Mouse (Mus musculus) thymus, postnatal 10 days (tissue): ENCODE results near the gene Prkag2.
"Not testable (repeated sequence)": the region's sequence is repeated elsewhere in the genome, so short reads cannot be mapped to it uniquely, and the experiment has no call there.

Experiments
- DNase-seq, 2 experiments: peaks; one replicate each; pipeline ENCODE4 v3.0.0; 2021; ENCODE audit warnings: low spot score in 2 of 2

Prkag2 gene

GRCm38 (mm10) chr5:24825365-24826055 is 274.9 kb downstream of the Prkag2 start:
- DNase-seq: no peak

GRCm38 (mm10) chr5:24823864-24824405 is 276.5 kb downstream of the Prkag2 start:
- no peak for DNase-seq

- no peak for DNase-seq
Observed at GRCm38 (mm10) chr5:24822781-24823180, 277.7 kb downstream of the Prkag2 start.

DNA sequence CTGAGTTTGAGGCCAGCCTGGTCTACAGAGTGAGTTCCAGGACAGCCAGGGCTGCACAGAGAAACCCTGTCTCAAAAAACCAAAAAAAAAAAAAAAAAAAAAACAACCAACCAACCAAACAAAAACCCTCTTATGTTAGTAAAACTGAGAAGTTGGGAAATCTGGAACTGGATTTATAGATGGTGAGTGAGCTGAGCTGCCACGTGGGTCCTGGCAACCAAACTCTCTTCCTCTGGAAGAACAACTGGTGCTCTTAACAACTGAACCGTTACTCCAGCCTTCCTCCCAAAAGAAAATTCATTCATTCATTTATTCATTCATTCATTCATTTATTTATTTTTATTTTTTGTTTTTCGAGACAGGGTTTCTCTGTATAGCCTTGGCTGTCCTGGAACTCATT is 278.2 kb downstream of the Prkag2 start:
- not testable (repeated sequence) for DNase-seq

DNA sequence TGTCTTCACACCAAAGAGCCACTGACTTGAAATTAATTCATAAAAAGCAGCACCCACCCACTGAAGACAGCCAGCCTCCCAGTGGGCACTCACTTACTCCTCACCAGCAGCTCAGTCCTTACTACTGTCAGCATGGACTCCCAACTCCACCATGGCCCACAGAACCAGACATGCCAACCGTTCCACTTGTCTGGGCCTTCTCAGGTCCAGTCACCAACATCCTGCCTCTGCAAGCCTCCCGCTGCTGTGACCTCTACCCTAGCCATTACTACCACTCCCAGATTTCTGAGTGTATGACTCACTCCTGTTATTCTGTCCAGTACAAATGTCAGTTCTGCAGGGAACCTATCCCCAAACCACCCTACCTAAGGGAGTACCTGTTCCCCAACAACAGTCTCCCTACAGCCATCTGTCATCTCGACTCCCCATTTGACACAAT is 279.0 kb downstream of the Prkag2 start:
- DNase-seq: no peak

DNA sequence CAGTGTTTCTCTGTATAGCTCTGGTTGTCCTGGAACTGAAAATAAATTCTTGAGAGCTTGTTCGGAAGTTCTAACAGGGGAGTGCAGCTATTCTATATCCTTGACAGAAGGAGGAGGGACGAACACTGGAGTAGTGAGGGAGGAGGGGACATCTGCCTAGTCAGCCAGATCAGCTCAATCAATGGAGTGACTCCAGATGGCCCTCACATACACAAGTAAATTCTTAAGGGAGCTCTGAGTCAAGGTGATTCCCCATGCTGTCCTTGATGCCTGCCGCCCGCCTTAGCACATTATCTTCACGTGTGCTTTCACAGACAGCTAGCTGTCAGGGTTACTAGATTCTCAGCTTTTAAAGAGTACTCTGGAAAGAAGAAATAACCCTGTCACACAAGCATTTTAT is 279.8 kb downstream of the Prkag2 start:
- no peak for DNase-seq

GRCm38 (mm10) chr5:24817191-24817590 is 283.3 kb downstream of the Prkag2 start:
- DNase-seq: no peak

DNA sequence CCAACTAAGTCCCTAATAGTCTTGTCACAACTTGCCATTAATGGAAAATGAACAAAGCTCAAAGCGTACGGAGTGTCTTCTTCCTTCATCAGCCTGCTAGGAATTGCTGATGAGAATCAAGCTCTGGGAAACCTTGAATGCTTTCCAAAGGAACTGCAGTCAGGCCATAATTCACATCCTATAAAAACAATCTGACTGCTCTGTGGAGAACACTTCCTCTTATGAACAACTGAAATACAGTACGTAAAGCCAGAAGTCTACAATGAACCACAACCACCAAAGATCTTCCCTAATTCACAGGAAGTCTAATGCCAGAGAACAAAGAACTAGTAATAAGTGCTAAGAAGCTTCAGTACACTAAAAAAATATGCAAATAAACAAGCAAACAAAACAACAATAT is 286.5 kb downstream of the Prkag2 start:
- DNase-seq: no peak

- DNase-seq: no peak
Observed at GRCm38 (mm10) chr5:24813005-24813404, 287.4 kb downstream of the Prkag2 start.
